Mouse (Mus musculus): ENCODE results near the gene AW551984.

Gene AW551984

DNA sequence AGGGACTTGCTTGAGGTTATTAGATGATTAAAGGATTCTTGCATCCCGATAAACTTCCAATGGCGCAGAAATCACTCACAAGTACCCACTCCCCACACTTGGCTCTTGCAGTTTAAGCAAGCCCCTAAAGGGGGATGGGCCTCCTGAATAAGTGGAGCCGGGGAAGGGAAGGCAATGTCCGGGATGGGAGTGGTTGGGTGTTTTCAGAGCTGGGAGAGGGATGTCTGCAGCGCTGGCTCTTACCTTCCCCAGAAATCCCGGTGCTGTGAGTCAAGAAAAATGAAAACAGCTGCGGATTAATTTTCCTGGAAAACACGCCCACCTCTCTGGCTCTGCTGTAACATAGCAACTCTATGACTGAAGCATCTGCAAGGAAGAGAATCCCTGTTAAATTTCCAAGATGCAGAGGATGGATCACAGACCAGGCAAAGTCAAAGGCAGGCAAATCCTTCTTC is at the start of gene AW551984:
Gene AW551984 (minus strand): TSS at position 405 of the 455 bp plus-strand sequence.
- DNase-seq (ENCODE audit: low spot score in 2 of 2), result peak in 1 of 2 experiments; percentile 7

DNA sequence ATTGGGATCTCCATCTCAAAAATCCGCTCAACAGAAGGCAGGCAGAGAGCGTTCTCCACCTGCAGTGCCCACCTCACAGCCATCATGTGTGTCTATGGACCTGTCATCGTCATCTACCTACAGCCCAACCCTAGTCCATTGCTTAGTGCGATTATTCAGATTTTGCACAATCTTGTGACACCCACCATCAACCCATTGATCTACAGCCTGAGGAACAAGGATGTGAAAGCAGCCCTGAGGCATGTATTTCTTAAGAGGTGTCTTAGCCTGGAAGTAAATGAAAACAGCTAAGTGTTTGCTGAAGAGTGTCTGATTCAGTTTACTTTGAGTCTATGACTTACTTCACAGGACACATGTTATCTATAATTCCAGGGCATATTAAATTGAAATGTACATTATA is 43.2 kb upstream of the AW551984 start:
- no peak for DNase-seq (ENCODE audit: low spot score in 2 of 2)

DNA sequence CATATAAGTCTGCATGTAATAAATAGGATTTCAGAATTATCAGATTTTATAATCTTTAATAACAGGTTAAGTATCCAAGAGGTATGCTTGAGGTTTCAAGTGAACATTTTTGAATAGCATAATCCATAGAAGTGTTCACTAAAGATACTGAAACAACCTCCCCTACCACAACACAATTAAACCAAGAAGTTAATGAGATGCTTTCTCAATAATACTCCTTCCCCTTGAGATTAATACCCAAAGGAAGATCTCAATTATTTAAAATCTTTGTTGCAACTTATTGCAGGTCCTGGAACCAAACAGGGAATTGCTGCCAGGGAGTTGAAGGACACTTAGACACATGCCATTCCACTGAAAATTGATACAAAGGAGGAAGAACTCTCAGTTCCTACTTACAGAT is 40.6 kb upstream of the AW551984 start, which contains the start of gene Olfr961:
Gene Olfr961 (plus strand): TSS at position 301 of the 400 bp plus-strand sequence.
- no peak for DNase-seq (ENCODE audit: low spot score in 2 of 2)

DNA sequence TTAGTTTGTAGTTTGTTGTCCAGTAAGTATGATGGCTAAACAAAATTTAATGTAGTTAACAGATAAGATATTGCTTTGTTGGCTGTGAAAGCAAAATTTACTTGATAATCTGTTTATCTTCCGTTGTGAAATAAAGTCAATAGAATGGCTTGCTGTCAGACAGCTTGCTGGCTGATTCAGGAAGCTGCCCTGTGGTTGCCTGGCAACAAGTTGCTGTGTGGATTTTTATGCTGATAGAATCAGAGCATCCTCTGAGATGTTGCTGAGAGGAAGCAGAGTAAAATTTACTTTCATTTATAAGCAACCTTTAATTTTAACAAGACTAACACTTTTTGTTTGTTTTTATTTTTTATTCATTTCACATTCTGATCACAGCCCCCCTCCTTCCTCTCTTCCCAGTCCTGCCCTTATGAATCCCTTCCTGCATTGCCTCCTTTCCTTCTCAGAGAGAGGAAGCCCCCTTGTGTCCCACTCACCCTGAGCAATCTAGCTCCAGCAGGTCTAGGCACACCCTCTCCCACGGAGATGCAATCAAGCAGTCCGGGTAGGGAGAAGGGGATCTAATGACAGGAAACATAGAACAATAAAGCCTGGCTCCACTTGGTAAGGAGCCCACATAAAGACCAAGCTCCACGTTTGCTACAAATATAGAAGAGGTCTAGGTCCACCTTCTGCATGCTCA is 29.9 kb upstream of the AW551984 start:
- DNase-seq (ENCODE audit: low spot score in 2 of 2), result no peak

DNA sequence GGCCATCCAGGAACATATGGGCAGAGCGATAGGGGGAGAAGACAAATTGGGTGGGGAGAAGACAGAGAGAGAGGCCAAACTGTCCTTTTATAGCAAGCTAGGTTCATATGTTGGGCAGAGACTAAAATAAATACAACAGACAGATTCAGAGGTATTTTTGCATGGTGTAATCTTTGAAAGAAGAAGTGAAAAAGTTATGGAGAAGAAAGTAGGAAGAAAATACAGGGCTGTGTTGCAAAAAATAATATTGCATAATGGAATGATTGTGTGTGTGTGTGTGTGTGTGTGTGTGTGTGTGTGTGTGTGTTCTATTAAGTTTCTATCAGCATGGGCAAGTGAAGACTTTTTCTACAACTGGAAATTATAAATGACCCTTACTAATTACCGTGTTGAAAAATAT is 24.9 kb upstream of the AW551984 start:
- no peak for DNase-seq (ENCODE audit: low spot score in 2 of 2)

DNA sequence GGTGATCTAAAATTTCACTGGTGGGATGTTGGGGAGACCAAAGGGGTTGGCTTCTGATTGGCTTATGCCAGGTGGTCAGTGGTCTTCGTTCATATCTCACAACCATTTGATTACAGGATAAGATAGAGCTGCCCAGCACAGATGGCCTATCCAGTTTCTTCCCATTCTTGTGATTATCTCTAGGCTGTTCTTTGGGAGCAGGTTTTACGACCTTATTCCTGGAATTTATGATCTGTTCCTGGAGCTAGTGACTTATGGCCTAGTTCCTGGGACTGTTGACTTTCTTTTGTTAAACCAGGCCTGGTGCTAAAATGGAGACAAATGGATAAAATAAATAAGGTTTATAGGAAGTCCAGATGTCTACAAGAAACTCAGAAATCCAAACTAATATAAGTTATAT is 20.5 kb upstream of the AW551984 start:
- no peak for DNase-seq (ENCODE audit: low spot score in 2 of 2)

DNA sequence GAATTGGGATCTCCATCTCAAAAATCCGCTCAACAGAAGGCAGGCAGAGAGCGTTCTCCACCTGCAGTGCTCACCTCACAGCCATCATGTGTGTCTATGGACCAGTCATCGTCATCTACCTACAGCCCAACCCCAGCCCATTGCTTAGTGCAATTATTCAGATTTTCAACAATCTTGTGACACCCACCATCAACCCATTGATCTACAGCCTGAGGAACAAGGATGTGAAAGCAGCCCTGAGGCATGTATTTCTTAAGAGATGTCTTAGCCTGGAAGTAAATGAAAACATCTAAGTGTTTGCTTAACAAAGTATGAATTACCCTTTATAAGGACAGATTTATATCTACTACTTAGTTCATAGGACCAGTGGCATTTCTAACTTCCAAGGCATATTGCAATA is 19.6 kb upstream of the AW551984 start:
- DNase-seq (ENCODE audit: low spot score in 2 of 2), result no peak

DNA sequence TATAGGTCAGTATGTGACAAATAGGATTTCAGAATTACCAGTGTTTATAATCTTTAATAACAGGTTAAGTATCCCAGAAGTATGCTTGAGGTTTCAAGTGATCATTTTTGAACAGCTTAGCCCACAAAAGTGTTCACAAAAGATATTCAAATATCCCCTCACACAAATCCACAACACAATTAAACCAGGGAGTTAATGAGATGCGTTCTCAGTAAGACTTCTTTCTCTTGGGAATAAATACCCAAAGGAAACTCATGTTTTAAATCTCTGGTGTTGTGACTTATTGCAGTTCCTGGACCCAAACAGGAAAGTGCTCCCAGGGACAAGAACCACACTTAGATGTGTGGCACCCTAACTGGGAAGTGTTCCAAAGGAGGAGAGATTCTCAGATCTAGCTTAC is 16.9 kb upstream of the AW551984 start, which contains the start of gene Olfr960:
Gene Olfr960 (plus strand): TSS at position 301 of the 400 bp plus-strand sequence.
- DNase-seq (ENCODE audit: low spot score in 2 of 2), result no peak

DNA sequence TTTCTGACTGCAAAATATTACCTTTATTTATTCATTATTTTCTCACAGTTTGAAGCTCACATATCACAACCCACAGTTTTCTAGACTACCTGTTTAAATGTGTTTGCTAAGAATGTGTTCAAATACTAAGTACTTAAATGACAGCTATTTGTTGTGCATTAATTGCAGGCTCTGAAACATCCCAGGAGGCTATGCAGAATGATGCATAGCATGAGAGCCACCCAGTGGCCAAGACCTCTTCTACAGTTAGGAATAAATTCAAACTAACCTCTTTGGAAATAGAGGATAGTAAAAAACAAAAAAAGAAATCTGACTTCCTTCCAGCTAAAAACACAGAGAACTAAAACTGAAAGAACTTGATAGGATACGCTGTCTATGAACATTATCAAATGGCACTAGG is 7.8 kb upstream of the AW551984 start:
- no peak for DNase-seq (ENCODE audit: low spot score in 2 of 2)

DNA sequence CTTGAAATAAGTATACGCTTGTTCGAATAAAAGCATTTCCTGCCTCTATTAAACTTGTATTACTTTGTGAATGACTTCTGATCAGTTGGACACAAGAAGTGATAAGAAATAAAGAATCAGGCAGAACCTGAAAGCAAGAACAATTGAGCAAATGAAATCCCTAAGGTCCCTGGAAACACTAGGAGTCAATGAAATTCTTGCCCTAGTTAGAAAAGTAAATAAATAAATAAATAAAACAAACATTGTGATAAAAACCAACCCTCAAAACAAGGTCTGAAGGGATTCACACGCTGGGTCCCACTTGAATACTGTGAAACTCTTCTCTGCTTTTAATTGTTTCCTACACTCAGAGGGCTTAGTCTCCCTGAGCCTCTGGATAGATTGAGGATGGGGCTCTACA is 6.2 kb upstream of the AW551984 start, which contains the start of gene Olfr148:
Gene Olfr148 (plus strand): TSS at position 301 of the 400 bp plus-strand sequence.
- DNase-seq (ENCODE audit: low spot score in 2 of 2), result no peak

DNA sequence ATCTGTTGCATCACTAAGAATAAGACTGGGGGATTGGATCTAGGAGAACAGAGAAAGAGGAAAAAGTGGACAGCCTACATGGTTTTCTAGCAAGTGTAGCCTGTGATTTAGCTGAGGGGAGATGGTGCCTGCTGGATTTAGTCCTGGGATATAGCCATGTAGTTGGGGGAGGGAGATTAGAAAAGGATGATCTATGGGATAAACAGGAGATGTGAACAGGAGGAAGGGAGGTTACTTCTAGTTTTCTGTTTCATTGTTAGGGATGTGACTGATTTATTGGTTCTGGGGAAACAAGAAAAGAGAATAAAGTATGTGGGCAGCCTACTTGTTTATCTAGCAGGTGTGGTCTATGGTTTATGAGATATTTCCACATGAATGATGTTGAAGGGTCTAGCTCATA is 4.3 kb upstream of the AW551984 start:
- no peak for DNase-seq (ENCODE audit: low spot score in 2 of 2)

DNA sequence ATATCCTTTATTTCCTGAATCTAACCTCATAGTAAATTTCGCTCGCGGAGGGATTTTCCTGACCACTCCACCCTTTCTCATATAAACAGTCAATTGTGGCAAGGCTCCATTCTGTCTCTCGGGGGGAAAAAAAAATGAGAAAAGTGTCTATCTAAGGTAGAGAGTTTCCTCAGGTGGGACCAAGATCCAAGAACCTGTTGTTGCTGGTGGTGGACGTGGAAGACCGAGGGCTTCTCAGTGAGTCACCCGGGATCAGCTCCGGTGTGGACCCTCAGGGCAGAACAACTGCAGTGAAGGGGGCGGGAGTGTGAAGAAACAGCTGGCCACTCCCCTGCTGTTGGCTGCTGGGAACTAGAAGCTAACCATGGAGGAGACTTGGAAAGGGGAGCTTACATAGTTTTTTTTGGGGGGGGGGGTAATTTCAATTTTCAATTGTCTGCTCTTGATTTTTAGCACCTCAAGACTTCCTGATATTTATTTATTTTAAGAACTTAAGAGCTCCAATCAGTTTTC is 814 bp downstream of the AW551984 start:
- DNase-seq (ENCODE audit: low spot score in 2 of 2), result peak; percentile 4 to 10

DNA sequence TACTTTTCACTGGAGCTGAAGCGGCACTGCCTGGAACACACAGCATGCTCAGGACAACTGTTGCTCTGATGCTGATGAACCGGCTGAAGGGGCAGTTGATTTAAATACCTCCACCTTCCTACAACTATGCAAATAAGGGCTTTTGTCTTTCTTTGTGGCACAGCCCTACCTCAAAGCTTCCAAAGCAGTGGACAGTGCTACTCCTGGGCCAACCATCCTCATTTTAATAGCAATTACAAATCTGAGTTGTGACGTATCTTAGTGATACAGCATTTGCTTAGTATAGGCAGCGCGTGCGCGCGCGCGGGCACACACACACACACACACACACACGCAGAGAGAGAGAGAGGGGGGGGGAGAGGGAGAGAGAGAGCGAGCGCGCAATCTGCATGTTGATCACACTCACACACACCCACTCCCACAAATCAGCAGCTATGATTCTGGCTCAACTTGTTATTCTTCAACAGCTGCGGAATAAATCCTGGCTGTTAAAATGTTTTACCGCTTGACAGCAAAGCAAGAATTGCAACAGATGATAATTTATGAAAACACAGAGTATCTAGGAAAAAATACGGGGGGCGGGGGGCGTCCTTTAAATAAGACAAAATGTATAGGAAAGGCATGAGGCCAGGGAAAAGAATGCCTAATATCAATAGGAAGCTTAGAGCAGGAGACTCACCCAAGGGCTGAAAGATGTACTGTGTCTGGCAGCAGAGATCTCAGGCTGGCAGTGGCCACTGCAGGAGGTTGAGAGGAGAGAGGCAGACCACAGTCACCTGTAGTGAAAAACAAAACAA is 1.5 kb downstream of the AW551984 start:
- DNase-seq (ENCODE audit: low spot score in 2 of 2), result no peak

DNA sequence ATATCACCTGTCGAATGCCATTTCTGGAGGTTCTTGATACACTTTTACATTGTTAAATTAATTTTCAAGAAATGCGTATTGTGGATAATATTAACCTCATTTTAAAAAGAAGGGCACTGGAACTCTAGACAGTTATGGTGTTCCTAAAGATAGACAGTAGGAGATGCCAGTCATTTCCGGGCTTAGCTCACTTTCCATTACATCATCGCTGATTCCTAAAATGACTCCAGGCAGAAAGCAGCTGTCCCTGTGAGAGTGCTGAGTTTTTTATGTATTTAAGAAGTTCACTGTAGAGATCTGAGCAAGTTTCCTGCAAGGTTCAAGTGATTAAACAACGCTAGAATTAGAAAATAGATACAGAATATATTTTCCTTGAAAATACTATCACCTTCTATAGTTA is 27.2 kb downstream of the AW551984 start:
- DNase-seq (ENCODE audit: low spot score in 2 of 2), result no peak

DNA sequence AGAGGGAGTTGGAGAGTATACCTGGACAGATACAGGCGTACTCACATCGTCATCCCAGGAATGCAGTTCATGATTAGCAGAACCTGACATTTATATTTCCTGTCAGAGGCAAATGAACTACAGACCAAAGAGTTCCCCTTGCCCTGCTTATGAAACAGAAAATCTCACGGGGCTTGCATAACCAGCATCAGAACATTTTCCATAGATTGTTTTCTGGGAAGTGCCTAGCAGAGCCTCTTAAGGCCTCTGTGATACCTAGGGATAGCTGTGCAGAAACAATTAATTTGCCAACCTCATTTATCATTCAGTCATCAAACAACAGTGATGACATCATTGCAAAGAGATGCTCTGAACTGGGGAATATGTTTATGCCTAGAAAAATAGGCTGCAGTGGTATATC is 28.7 kb downstream of the AW551984 start, which contains the start of gene Olfr959:
Gene Olfr959 (minus strand): TSS at position 101 of the 400 bp plus-strand sequence.
- no peak for DNase-seq (ENCODE audit: low spot score in 2 of 2)

DNA sequence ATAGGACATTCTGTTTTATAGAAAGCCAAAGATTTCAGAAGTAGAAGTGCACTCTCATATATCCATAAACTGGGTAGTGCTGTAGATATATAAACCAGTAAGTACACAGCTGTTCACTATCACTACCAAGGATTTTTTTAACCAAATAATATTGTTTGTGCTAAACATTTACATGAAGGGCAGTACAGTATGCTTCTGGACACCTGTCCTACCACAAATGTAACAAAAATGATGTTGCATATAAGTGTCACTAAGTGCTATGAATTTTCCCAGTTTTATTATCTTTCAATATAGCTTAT is 45.9 kb downstream of the AW551984 start:
- DNase-seq (ENCODE audit: low spot score in 2 of 2), result no peak

DNA sequence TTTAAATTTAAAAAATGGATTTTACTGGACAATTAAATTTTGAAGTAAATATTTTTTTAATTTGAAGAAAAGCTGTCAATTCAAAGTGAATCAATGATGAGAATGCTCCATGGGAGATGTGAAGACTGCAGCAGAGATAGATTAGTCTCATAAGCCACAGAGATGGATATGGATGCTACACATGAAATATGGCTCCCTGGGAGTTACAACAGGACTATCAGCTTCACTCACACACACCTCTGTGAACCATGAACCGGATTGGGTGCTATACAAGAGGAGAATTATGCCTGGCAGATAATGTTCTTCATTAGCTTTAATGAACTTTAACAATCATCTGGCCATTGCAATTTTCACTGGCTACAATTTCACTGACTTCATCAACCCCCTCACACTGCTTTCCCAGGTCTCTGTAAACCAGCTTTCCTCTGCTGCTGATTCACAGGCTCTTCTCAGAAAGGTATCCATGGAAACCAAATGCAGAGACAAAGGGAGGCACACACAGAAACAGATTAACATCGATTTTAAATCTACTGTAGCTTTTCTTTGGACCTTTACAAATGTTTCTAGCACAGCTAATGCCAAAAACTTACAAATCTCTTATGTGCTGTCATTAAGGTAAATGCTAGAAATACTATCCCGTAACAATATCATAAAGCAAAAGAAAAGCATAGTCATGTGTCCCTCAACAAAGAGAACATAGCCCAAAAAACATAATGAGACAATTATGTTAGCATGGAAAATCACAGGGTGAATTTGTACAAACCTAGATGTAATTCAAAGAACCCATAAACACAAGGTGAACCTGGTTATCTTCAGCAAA is 46.5 kb downstream of the AW551984 start:
- DNase-seq (ENCODE audit: low spot score in 2 of 2), result no peak

DNA sequence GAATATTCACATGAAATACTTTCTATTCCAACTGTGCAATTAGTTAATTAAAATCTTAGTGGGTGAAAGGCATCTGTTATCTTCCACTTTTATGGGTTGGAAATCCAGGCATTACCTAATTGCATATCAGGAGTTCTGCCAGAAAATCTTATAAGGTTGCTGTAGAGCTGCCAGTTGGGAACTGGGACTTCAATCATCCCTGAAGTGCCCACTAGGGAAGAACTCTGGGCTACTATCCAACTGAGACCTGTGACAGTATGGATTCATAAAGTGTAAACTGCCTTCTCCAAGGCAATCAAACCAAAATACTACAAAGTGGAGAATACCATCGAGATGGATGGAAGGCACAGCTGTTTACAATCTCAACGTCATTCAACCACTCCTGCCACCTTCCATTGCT is 50.3 kb downstream of the AW551984 start, which contains the start of gene Olfr958:
Gene Olfr958 (minus strand): TSS at position 109 of the 400 bp plus-strand sequence.
- no peak for DNase-seq (ENCODE audit: low spot score in 2 of 2)

DNA sequence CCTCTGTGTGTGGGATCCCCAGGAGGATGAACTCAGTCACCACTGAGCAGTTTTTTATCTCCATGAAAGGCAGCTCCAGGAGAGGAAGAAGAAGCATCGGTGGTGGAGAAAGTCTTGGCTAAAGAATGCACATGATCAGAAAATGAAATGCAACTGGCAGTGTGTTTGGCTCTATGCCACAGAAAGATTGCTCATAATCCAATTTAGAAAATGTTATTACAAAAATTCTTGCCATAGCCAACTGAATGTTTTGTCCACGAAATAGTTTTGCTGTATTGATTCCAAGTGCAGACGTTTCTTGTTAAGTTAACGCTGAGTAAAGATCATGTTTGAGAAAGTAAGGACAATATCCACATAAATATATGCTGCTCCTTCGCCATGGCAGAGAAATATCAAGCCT is 53.4 kb downstream of the AW551984 start:
- no peak for DNase-seq (ENCODE audit: low spot score in 2 of 2)

Data from urinary bladder, postnatal 36 days (tissue).